Mouse (Mus musculus) frontal cortex, postnatal 25 days (tissue): ENCODE measurements at regions not wholly inside any gene's neighbourhood (a gene's known extent, or its start where the extent isn't known, plus 50 kb on each side); places are given as distances from the start of the nearest gene placed in this dataset.

Source experiments
- DNase-seq, 2 experiments: peaks; one replicate each; pipeline ENCODE4 v3.0.0; 2022; ENCODE audit warnings: low spot score in 2 of 2

DNA sequence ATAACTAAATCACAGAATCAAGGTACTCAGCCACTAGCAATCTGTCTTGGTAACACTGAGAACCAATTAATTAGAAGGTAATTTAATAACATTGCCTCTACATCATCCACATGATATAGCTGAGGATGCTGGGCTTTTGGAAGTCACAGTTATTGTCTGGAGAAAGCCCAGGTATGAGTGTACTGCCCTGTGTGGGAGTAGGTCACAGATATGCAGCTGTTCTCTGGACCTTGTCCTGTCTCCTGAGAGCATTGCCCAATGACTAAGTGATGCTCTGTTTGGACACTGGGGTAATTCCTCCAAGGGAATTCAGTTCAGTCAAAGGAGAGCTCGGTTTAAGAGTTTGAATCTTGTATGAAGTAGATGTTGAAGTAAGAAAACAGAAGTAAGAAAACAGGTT lies 199.6 kb downstream of the Gm10260 start:
- no peak for DNase-seq

- peak; percentile 41 to 51 for DNase-seq
These were observed 200.6 kb downstream of the Gm10260 start for GRCm38 (mm10) chr13:97559611-97560385.

DNA sequence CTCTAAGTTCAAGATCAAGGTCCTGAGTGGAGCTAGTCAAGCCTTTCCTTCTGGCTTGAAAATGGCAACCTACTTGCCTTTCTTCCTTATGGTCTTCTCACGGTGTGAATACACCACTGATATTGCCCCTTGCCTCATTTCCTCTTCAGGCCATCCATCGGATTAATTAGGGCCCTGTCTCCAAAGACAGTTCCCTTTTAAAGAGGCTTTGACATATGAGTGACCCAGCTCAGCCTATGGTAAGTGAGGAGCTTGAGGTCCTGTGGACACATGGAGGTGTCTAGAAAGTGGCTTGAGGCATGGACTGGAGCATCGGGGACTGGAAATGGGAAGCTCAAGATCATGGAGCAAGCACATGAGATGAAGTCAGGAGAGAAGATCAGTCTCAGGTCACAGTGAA lies 201.5 kb downstream of the Gm10260 start:
- DNase-seq, result no peak

- no peak for DNase-seq
These were observed 205.1 kb downstream of the Gm10260 start for GRCm38 (mm10) chr13:97555312-97555711.

- no peak for DNase-seq
These were observed 205.8 kb downstream of the Gm10260 start for GRCm38 (mm10) chr13:97554601-97555000.

DNA sequence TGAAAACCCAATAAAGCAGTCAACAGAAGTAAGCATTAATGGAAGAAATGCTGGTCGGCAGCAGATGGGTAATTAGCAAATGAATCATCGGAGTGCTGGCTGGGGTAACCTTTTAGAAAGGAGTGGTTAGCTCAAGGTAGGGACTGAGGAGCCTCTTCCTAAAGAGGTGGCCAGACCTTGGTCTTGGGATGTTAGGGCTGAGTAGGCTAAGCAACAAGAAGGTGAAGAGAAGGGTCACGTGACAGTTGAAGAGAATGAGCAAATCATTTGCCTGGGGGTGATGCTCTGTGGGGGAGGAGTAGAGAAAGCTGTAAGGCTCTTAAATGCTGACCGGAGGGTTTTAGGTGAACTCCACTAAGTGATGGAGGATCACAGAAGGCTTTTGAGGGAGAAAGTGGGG lies 208.2 kb downstream of the Gm10260 start:
- DNase-seq, result no peak

- DNase-seq, result no peak
These were observed 209.6 kb downstream of the Gm10260 start for GRCm38 (mm10) chr13:97550880-97551279.

- no peak for DNase-seq
These were observed 210.3 kb downstream of the Gm10260 start for GRCm38 (mm10) chr13:97550172-97550571.

- no peak for DNase-seq
These were observed 211.0 kb downstream of the Gm10260 start for GRCm38 (mm10) chr13:97549384-97549783.

GRCm38 (mm10) chr13:97548527-97548977 lies 211.9 kb downstream of the Gm10260 start:
- no peak for DNase-seq

DNA sequence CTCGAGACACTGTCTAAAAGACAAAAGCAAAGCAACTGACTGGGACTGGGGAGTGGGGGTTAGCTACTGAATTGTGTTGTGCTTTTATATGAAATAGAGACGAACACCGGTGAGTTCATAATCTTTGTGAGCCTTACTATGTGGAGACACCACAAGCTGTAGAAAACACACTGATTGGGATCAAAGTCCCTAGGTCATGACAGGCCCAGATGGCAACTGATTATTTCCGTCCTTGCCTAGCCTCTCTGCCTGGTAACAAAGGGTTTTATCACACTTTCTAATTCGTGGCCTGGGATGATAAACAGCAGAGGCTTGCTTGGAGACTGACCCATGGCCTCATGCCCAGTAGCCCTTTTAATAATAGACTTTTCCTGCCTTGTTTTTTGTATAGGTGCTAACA lies 213.5 kb downstream of the Gm10260 start:
- DNase-seq, result no peak

- DNase-seq, result no peak
These were observed 214.4 kb downstream of the Gm10260 start for GRCm38 (mm10) chr13:97545971-97546454.

DNA sequence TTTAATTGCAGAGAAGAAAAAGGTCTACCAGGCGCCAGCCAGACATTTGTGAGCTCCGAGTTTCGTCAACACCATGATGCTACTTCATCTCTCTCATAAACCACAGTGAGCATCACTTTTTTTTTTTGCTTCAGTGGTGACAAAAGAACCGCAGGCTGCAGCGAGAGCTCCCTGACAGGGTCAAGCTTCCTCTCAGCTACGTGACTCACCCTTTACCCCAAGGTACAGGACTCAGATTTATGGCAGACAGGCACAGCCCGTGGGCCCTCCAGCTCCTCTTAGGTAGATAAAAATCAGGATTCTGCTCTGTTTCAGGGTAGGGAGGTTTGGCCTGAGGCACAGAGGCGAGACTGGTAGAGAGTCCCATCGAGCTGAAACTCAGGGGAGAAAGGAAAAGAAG lies 220.7 kb downstream of the Gm10260 start:
- DNase-seq, result no peak

DNA sequence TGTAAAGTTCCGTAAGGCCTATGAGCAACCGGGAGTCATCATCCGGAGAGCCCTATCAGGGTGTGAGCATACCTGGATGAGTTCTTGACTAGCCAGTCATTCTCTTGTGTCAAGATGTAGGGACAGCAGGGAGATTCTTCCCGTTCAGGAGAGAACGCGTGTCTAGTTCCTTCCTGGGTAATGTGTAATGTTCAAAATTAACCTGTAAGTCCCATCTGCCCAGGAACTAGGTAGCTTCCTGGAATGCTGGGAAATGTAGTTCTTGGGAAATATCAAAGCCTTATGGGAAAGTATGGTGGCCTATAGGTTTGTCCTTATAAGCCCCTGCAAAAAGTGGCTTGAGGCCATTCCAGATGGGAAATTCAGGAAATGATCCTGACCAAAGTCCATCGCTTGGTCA lies 222.0 kb downstream of the Gm10260 start:
- no peak for DNase-seq

GRCm38 (mm10) chr13:97537686-97538085 lies 222.7 kb downstream of the Gm10260 start:
- no peak for DNase-seq

- no peak for DNase-seq
These were observed 223.2 kb downstream of the Gm10260 start for GRCm38 (mm10) chr13:97537206-97537605.

GRCm38 (mm10) chr13:97533896-97534666 lies 226.4 kb downstream of the Gm10260 start:
- no peak for DNase-seq

GRCm38 (mm10) chr13:97531181-97531580 lies 229.3 kb downstream of the Gm10260 start:
- DNase-seq, result no peak

DNA sequence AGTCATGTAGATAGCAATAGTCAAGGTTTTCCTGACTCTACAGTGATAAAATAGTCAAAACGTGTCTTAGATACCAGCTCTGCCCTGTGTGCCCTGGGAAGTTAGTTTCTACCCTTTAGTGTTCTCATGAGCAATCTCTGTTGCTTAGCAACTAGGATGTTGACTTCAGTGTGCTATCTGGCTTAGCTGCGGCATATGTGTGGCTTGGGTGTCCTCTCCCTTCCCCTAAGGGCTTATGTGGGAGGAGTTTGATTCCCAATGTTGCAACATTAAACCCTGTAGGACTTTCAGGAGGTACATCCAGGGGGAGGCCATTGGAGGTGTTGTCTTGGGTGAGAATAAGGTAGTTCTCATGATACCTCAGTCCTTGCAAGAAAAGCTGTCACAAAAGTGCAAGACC lies 229.9 kb downstream of the Gm10260 start:
- no peak for DNase-seq

DNA sequence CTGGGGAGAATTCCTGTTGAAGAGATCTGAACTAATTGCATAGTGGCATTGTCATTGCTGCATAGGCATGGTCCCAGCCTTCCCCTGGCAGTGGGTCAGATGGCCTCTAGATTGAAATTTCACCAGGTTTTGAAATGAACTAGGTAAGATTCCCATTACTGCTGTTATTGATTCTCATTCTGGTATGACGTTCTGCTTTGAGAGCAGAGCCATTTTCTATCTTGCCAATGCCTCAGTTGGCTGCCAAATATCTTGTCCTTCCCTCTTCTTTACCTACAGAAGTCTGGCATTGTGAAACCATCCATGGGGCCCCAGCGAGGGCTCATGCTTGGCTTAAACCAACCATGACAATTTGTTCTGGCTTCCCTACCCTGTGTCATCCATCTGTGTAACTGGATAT lies 232.5 kb downstream of the Gm10260 start:
- DNase-seq, result no peak

- DNase-seq, result no peak
These were observed 235.5 kb downstream of the Gm10260 start for GRCm38 (mm10) chr13:97524847-97525434.
